Mouse (Mus musculus): ENCODE data around the gene Mfsd14a.

GRCm38 (mm10) chr3:116661288-116661869 is 1.1 kb downstream of the Mfsd14a start:
- TF ChIP-seq POLR2A (IDR thresholded peaks at IDR 0.05; ENCODE audit: low read depth, low read length), result no peak
- TF ChIP-seq CTCF (IDR thresholded peaks at IDR 0.05; ENCODE audit: extremely low read depth, insufficient read length, insufficient replicate concordance, low read depth, low read length), result no peak

Data from small intestine, adult 2 months (tissue).